Mouse (Mus musculus) brain, embryonic 14.5 days (tissue): Measurements from ENCODE around the gene AI837181. TPM values are rescaled to one million over a fixed set of nuclear protein-coding genes. Genes with fewer than 3 reads are reported as not detected.

Source experiments
- DNase-seq: peaks from one replicate; pipeline ENCODE4 v3.0.0-alpha.2; 2011; ENCODE audit warnings: low read depth
- CTCF ChIP-seq: fragments of 200-500 bp; IDR thresholded peaks from 2 replicates; pipeline ENCODE4 v1.5.1; 2012; ENCODE audit warnings: inconsistent platforms, mild to moderate bottlenecking, moderate library complexity, borderline replicate concordance; ENCODE audit not compliant: insufficient read depth, insufficient read length; ENCODE audit errors: extremely low read depth
- POLR2A ChIP-seq: fragments of 200-500 bp; IDR thresholded peaks from 2 replicates; pipeline ENCODE4 v1.6.1; 2012; ENCODE audit warnings: mild to moderate bottlenecking, inconsistent platforms, borderline replicate concordance; ENCODE audit not compliant: poor library complexity, insufficient read depth, insufficient read length, severe bottlenecking; ENCODE audit errors: extremely low read depth
- polyA plus RNA-seq: library from polyadenylated mRNA; depleted of rRNA; stranded (reverse); fragments of >200 nt; gene quantifications from 2 replicates; pipeline ENCODE4 v1.2.3, GENCODE M21; 2012

The AI837181 gene
- polyA plus RNA-seq, 1 experiment = 86.4 TPM

DNA sequence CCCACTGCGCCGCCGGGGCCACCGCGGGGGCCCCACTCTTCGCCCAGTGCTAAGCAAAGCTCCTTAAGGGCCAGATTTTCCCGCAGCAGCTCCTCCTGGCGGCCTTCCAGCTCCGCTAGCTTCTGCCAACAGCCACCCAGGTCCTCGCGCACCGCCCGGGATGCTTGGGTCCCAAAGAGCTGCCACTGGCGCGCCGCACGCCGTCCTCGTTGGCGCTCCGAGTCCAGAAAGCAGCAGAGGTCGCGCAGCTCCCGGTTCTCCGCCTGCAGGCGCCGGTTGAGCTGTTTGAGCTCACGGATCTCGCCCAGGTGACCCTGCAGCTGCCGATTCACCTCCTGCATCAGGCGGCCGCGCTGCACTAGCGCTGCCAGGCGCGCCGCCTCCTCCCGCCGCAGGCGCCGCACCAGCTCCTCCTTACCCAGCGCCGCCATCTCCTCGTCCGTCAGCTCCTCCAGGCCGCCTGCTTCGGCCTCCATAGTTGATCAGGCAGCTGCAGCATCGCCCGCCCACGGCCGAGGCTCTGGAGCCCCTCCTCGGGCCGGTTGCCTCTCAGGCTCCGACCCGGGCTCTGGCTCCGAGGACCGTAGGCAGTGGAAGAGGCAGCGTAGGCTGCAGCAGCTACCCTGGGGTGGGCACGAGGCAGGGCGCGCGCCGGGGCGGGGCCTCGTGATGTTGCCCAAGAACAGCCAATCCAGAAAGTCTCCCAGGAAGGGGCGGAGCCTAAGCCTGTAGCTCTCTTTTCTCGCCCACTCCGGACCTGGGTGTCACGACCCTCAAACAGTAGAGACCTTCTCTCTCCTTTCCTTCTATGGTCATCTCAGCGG lies 32.2 kb downstream of the AI837181 start:
- DNase-seq = peak; percentile 98
- TF ChIP-seq CTCF = peak; percentile 25; the same call in 1 of the 2 replicates
- TF ChIP-seq POLR2A = peak; percentile 77; the same call in 1 of the 2 replicates

DNA sequence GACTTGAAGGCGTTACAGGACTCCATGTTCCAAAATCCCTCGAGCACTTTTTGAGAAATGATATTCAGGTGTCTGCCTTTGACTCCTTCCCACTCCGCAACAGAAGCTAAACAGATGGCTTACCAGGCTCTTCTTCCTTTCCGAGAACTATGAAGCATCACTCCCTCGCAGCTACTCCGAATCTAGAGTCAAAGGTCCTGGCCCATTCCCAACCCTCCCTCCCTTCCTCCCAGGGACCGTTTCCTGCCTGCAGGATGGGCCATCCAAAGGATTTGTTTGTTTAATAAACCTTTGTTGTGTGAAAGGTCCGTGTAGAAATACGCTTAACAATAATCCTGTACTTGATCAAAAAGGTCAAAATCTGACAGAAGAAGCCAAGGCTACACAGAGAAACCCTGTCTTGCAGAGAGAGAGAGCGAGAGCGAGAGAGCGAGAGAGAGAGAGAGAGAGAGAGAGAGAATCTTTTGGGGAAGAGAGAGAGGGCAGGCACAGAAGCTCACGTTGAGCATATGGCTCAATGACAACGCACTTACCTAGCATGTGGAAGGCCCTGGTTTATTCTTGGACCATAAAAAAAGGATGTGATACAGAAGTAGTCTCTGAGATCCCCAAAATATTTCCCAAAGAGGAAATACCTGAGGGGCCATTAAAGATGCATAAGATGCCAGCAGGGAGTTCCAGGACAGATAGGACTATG lies 33.0 kb downstream of the AI837181 start, which contains the start of gene Ccdc85b:
Ccdc85b (minus strand) TSS at position 149 of the 697 bp plus-strand sequence.
- no peak for DNase-seq
- no peak for TF ChIP-seq CTCF
- no peak for TF ChIP-seq POLR2A

GRCm38 (mm10) chr19:5459019-5459418 lies 34.1 kb downstream of the AI837181 start:
- TF ChIP-seq POLR2A (no peak), CTCF (no peak)
- no peak for DNase-seq

- DNase-seq = no peak
Observed at GRCm38 (mm10) chr19:5459896-5460295, 35.0 kb downstream of the AI837181 start.

GRCm38 (mm10) chr19:5460465-5460911 lies 35.5 kb downstream of the AI837181 start, which contains the start of gene Fibp:
TSS of gene Fibp (plus strand) at chr19:5460615.
- DNase-seq = peak; percentile 96
- TF ChIP-seq CTCF (no peak), POLR2A (peak; percentile 73; the same call in 1 of the 2 replicates)

More at GRCm38 (mm10) chr19:5459896-5460295, 35.0 kb downstream of the AI837181 start:
- TF ChIP-seq POLR2A (no peak), CTCF (no peak)

GRCm38 (mm10) chr19:5461411-5461810 lies 36.5 kb downstream of the AI837181 start:
- TF ChIP-seq POLR2A = no peak
- TF ChIP-seq CTCF = no peak
- DNase-seq = no peak

- DNase-seq = no peak
- TF ChIP-seq CTCF = no peak
- no peak for TF ChIP-seq POLR2A
Observed at GRCm38 (mm10) chr19:5463212-5463611, 38.3 kb downstream of the AI837181 start.

GRCm38 (mm10) chr19:5463791-5464562 lies 39.0 kb downstream of the AI837181 start:
- peak; percentile 96 for TF ChIP-seq CTCF
- no peak for TF ChIP-seq POLR2A
- peak; percentile 92 for DNase-seq

DNA sequence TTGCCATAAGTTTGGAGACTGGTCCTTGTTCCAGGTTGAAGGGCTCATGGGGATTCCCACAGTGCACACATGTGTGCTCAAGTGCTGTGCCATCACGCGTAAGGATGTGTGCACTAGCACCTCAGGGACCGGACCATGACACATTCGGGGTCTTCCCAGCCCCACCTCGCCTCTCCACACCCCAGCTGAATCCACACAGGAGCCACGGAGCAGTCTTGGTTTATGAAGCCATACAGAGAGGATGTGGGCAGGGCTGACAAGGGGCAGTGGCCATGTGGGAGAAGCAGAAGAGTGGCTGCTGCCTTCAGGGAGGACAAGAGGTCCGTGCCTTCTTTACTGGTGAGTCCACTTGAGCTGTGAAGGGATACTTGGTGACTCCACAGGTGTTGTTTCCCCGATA lies 40.1 kb downstream of the AI837181 start:
- TF ChIP-seq CTCF (no peak), POLR2A (no peak)
- no peak for DNase-seq

GRCm38 (mm10) chr19:5466916-5467500 lies 42.1 kb downstream of the AI837181 start:
- no peak for DNase-seq
- TF ChIP-seq CTCF (no peak), POLR2A (no peak)

GRCm38 (mm10) chr19:5468374-5468773 lies 43.4 kb downstream of the AI837181 start, which contains the start of gene Ctsw:
TSS of gene Ctsw (minus strand) at chr19:5468507.
- TF ChIP-seq CTCF (no peak), POLR2A (no peak)
- no peak for DNase-seq

DNA sequence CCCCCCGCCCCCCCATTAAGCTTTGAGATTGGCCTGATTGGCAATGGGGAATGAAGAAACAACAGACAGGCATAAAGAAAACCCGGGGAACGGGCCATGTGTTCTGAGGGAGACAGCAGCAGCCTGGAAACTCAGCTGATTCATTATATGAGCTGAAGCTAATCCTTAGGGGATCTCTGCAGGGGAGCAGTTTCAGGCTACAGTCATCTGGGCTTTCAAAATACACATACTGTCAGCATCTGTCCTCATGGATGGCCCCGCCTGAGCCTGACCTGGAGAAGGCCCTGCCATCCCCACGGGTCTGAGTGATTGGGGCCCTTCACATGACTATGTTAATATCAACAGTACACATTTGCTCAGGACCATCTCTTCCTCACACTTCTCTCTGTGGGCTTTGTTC lies 46.9 kb downstream of the AI837181 start:
- TF ChIP-seq CTCF (no peak), POLR2A (no peak)
- no peak for DNase-seq
